Mouse (Mus musculus): ENCODE measurements at regions not wholly inside any gene's neighbourhood (a gene's known extent, or its start where the extent isn't known, plus 50 kb on each side); places are given as distances from the start of the nearest gene placed in this dataset.
"Not testable (repeated sequence)": the region's sequence is repeated elsewhere in the genome, so short reads cannot be mapped to it uniquely, and the experiment has no call there.

GRCm38 (mm10) chr8:103686233-103686632, 415.2 kb upstream of the Cdh5 start:
- not testable (repeated sequence) for DNase-seq

GRCm38 (mm10) chr8:103690438-103690837, 411.0 kb upstream of the Cdh5 start:
- DNase-seq: no peak

- no peak for DNase-seq
Observed at GRCm38 (mm10) chr8:103693531-103693930, 407.9 kb upstream of the Cdh5 start.

GRCm38 (mm10) chr8:103694331-103694891, 407.0 kb upstream of the Cdh5 start:
- no peak for DNase-seq

GRCm38 (mm10) chr8:103699016-103699520, 402.4 kb upstream of the Cdh5 start:
- DNase-seq: no peak

GRCm38 (mm10) chr8:103702236-103702635, 399.2 kb upstream of the Cdh5 start:
- no peak for DNase-seq

GRCm38 (mm10) chr8:103706084-103706483, 395.3 kb upstream of the Cdh5 start:
- no peak for DNase-seq

- DNase-seq: not testable (repeated sequence)
Observed at GRCm38 (mm10) chr8:103710871-103711270, 390.6 kb upstream of the Cdh5 start.

GRCm38 (mm10) chr8:103717723-103718122, 383.7 kb upstream of the Cdh5 start:
- DNase-seq: no peak

GRCm38 (mm10) chr8:103733466-103733865, 368.0 kb upstream of the Cdh5 start:
- DNase-seq: no peak

- peak; percentile 17 for DNase-seq
Observed at GRCm38 (mm10) chr8:103738330-103738729, 363.1 kb upstream of the Cdh5 start.

GRCm38 (mm10) chr8:103741395-103741794, 360.0 kb upstream of the Cdh5 start:
- DNase-seq: no peak

GRCm38 (mm10) chr8:103748734-103749133, 352.7 kb upstream of the Cdh5 start:
- no peak for DNase-seq

- no peak for DNase-seq
Observed at GRCm38 (mm10) chr8:103750278-103751097, 350.9 kb upstream of the Cdh5 start.

GRCm38 (mm10) chr8:103751161-103751560, 350.3 kb upstream of the Cdh5 start:
- DNase-seq: no peak

- DNase-seq: no peak
Observed at GRCm38 (mm10) chr8:103763821-103764220, 337.6 kb upstream of the Cdh5 start.

GRCm38 (mm10) chr8:103779658-103780057, 321.8 kb upstream of the Cdh5 start:
- no peak for DNase-seq

- DNase-seq: no peak
Observed at GRCm38 (mm10) chr8:103788308-103788707, 313.1 kb upstream of the Cdh5 start.

- no peak for DNase-seq
Observed at GRCm38 (mm10) chr8:103793331-103793730, 308.1 kb upstream of the Cdh5 start.

GRCm38 (mm10) chr8:103798630-103799029, 302.8 kb upstream of the Cdh5 start:
- DNase-seq: not testable (repeated sequence)

GRCm38 (mm10) chr8:103808171-103808570, 293.3 kb upstream of the Cdh5 start:
- DNase-seq: peak; percentile 71

- peak; percentile 86 for DNase-seq
Observed at GRCm38 (mm10) chr8:103808580-103808979, 292.8 kb upstream of the Cdh5 start.

GRCm38 (mm10) chr8:103809140-103809539, 292.3 kb upstream of the Cdh5 start:
- no peak for DNase-seq

- peak; percentile 62 for DNase-seq
Observed at GRCm38 (mm10) chr8:103813954-103814591, 287.4 kb upstream of the Cdh5 start.
